Mouse (Mus musculus): ENCODE measurements around the gene 9130008F23Rik.
A peak's percentile ranks its signal among the peaks of the same experiment; 100 is the strongest.

9130008F23Rik gene

DNA sequence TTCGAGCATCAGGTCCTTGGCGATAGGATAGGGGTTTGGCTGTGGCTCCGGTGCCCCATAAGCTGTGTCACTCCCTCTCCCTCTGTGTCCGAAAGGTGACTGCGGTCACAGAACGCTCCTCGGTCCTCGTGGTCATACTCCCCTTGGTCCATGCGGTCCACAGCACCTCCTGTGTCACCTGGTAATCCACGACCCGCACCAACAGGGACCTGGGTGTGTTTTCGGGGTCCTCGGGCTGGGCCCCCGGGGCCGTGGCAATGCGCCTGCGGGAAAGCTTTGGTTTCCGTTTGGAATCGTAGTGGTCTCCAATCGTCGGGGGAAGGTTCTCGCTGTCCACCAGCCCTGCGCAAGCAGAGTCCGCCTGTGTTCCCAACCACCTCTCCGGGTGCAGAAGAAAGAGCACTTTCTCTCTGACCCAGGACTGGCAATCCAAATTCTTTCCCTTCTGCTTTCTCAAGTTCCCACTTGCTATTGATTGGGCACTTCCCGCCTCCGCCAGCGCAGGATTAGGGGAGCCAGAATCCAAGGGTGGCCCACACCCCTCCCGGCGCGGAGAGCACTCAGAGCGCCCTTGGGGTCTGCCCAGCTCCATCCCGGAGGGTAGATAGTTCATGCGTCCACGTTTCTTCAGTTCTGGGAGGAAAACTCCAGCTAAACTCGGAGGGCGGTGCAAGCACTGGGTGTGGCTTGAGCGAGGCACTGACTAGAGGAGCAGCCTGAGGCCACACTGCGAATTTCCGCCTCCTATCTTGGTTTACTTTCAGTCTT, at the start of gene 9130008F23Rik:
9130008F23Rik (minus strand) TSS at position 636 of the 768 bp plus-strand sequence.
- peak in 1 of 2 experiments; percentile 18 for DNase-seq

- DNase-seq, result no peak
Observed at GRCm38 (mm10) chr17:40915499-40915898, 35.1 kb upstream of the 9130008F23Rik start.

GRCm38 (mm10) chr17:40914250-40914649, 33.9 kb upstream of the 9130008F23Rik start, which contains the start of gene Glyatl3:
Glyatl3 (minus strand) TSS chr17:40914350.
- DNase-seq, result no peak

DNA sequence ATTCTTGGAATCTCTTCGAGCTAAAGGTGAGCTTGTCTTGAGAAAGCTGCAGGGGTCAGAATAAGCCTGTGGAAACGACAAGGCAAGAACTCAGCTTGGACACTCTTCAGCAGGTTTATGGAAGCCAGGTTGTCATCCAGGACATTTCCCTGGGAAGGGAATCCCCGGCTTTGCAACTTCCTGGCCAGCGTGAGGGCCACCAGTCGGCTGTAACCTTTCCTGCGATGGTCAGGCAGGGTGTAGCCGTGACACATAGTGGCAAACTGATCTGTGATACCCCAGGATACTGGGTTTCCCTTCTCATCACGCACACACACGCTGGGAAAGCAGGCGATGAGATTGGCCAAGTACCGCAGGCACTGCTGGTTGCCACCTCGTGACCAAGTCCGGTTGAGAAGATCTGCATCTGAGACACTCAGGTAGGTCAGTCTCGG, 24.4 kb upstream of the 9130008F23Rik start:
- no peak for DNase-seq

DNA sequence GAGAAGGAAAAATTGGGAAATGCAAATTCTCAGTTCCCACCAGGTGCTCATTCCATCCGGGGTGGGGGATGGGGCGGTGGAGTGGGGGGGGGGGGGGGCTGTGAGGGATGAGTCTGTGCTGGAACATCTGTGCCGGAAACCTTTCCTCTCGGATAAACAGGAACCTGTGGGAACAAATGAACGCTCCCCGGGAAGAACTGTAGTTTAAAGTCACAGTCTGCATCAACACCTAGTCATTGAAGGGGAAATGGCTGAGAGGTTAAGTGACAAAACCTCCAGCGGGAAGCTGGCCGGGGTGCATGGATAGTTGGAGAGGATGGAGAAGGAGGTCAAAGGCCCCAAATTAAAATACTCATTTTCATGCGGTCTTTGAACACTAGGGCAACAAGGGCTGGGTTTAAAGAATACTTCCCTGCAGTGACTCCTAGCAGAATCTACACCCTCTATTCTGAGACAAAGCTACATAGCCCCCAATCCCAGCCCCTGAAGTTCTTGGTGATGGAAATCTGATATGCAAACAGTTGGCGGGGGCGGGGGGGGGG, 23.8 kb upstream of the 9130008F23Rik start:
- DNase-seq, result no peak

- no peak for DNase-seq
Observed at GRCm38 (mm10) chr17:40903345-40903744, 23.0 kb upstream of the 9130008F23Rik start.

- DNase-seq, result no peak
Observed at GRCm38 (mm10) chr17:40899783-40900363, 19.5 kb upstream of the 9130008F23Rik start.

DNA sequence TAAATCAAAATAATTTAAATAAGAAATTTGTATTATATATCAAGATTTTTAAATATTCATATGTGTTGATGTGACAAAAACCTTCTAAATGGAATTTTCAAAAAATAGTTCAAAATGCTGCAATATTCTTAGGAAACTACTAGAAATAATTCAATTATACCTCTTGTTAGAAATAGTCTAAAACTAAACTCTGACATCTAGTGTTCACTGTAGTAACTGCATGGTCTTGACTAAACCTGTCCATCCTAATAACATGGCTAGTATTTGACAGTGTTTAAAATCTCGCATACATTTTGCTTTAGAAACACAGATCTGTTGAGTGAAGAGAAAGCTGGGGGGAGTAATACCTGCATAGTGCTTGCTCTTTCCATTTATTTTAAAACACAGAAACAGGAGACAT, 16.5 kb upstream of the 9130008F23Rik start:
- no peak for DNase-seq

GRCm38 (mm10) chr17:40887849-40888536, 7.6 kb upstream of the 9130008F23Rik start:
- DNase-seq, result no peak

DNA sequence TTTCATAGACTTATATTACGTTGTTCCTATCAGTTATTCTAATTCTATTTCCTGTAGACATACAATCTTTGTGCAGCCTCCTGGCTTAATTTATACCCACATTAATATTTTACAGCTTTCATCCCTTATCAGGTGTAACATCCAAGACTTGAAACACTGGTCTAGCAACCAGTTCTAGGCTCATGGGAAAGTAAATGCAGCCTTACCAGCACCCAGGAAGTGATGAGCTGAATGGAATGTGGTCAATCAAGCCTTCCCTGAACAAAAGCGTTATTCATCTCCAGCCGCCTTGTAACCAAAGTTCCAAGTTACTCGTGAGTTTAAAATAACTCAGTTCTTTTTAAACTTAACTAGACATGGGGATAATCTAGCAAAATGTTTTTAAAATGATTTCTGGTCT, 4.8 kb upstream of the 9130008F23Rik start:
- no peak for DNase-seq

GRCm38 (mm10) chr17:40882172-40882571, 1.8 kb upstream of the 9130008F23Rik start:
- no peak for DNase-seq

- DNase-seq, result no peak
Observed at GRCm38 (mm10) chr17:40879528-40879923, 833 bp downstream of the 9130008F23Rik start.

DNA sequence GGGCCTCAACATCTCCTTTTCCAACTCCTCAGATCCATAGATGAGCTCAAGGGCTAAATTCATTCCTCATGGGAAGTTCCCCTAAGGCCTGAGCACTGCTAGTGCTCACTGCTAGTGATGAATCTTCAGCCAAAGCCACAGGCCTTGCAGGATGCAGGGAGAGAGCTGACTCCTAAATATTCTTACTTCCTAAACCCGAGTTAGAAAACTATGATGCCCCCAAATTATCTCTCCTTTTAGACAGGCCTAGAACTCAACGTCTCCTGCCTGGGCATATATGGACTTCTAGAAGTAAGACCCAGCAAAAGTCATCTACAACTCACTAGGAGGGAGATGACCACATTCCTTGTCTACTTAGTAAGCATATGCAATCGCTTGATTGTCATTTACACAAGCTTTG, 2.6 kb downstream of the 9130008F23Rik start:
- no peak for DNase-seq

DNA sequence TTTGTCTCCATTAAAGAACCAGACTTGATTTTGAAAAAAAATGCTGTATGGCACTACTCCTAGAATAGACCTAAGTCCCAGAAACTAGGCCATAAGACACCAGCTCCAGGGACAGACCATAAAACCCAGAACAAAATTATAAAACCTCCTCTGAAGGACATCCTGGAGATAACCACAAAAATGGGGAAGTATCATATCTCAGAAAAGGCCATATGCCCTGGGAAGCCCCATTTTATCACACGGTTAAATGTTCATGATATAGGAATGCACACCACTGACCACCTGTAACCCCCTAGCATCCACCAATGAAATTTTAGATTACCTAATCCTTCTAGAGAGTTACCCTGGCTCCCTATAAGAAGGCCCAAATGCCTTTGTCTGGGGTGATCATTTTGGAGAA, 4.8 kb downstream of the 9130008F23Rik start:
- no peak for DNase-seq

DNA sequence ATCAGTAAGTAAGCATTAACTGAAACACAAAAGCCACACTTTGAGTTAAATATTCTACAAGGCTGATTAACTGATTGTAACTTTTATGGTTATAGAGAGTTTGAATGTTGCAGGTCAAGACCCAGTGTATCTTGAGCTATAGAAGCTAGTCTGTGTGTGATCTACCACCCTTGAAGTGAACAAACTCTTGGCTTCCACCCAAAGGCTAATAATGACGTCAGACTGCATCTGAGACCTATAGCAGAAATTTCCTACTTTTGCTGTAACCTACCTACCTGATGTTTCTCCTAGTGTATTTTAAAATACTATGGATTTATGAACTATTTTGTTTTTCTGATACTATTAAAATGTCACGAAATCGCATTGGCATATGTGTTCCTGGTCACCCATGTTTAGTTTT, 5.7 kb downstream of the 9130008F23Rik start:
- no peak for DNase-seq

- no peak for DNase-seq
Observed at GRCm38 (mm10) chr17:40873582-40874011, 6.8 kb downstream of the 9130008F23Rik start.

DNA sequence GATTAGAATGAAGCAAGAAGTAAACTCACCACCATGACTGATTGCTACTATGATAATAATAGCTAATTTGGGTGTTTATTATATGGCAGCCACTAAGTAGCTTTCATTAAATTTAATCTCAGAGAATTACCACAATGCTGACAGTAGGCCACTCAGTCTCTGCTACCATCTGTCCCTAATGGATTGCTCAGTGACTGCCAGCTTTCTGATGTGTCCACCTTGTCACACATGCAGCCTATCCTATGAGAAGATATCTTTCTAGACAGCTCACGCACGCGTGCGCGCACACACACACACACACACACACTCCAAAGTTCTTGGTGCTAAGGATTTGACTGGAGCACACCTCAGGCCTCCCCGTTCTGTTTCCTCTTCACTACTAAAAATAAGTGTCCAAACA, 7.7 kb downstream of the 9130008F23Rik start:
- DNase-seq, result no peak

DNA sequence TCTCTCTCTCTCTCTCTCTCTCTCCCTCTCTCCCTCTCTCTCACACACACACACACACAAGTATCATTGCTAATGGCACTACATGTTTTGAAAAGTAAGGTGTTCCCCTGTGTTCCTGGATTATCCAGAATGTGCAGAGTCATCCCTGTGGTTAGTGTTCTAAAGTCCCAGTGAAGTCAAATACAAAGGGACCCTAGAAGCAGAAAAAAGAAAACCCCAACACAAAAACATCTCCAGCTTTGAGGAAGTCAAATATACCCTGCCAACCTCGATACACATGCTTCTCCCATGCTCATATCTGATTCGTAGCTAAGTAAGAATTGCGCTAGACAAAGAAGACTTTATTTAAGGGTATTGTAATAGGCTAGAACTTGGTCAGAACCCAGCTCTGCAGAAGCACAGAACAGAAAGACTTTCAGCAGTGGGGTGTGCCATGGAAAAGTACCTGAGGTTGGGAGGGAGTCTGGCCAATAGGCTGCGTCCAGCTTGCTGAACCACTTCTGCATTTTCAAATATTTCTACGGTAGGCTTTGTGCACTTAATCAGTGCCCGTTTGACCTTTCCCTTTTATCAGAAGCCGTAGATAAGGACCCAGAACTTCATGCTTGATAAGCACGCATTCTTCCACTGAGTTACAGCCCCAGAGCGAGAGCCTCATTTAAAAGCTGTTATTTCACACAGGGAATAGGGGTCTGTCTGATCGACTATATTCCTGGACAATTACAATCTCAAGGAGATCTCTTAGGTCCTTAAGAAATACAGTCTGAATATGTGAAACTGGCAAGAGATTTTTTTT, 11.2 kb downstream of the 9130008F23Rik start:
- DNase-seq, result no peak

DNA sequence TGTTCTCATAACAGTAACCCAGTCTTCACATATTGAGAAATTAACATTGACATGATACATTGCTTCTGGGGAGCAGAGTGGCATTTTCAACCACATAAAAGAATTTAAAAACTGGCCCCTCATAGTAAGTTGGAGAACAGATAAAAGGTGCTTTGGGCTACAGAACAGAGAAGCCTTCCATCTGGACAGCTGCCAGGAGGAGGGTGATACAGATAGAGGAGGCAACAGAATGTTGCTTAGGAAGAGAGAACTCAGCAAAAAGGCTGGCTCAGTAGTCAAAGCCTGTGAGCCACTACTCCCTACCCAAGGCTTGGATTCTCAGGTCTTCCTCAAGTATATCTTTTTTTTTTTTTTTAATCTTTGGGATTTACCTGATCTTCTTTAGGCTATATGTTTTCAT, 25.3 kb downstream of the 9130008F23Rik start:
- DNase-seq, result no peak

DNA sequence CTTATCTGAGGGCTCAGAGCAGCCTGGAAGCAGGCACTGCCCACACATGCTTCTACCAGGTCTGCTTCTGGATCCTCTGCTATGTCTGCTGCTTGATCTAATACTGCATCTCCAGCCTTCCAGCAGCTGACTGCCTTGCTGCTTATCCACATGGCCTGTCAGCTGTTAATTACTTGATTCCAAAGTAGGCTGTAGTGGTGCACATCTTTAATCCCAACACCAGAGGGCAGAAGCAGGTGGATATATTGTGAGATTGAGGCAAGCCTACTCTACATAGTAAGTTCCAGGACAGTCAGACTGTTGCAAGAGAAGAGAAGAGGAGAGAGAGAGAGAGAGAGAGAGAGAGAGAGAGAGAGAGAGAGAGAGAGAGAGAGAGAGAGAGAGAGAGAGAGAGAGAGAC, 43.1 kb downstream of the 9130008F23Rik start:
- no peak for DNase-seq

DNA sequence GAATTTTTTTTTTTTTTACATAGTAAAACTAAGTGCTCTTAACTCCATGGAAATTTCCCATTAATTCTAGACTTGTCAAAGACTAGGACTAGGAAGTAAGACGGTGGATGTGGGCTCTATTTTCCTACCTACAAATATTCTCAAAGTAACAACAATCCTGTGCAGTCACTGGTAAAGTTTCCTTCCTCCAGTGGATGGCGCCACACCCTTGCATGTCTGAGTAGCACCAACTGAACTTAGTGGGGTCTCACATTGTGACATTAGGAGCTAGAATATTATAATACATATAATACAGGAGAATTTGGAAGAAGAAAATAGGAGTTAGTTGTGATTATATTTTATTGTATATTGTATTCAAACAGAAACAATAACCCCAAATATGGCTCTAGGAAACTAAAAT, 48.5 kb downstream of the 9130008F23Rik start:
- DNase-seq, result no peak

Data from spleen, adult 18-20 months (tissue).